Mouse (Mus musculus) bone marrow macrophage, adult 2 months (primary cell): ENCODE data around the gene Plekhg1.

ENCODE experiments used
- CTCF ChIP-seq: IDR thresholded peaks from 2 replicates; pipeline ENCODE4 v1.5.1; 2012; ENCODE audit warnings: low read depth, mild to moderate bottlenecking, low read length, moderate library complexity
- POLR2A ChIP-seq: IDR thresholded peaks from 2 replicates; pipeline ENCODE4 v1.6.1; 2012; ENCODE audit warnings: mild to moderate bottlenecking, low read depth, low read length, borderline replicate concordance

DNA sequence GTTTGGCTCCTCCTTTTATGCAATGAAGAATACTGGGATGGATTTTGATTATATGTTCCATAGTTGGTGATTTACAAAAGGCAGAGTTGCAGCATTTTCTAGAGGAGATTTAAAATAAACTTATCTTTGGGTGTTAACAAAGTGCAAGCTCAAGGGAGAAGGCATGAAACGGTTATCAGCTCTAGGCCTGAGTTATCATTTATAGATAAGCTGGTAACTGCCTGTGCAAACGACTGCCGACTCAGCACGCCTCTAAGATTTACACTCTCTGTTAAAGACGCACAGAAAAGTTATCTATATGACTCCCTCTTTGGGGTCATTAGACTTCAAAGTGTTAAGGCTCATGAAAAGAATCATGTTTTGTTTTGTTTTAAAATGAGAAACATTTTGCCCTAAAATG is 46.8 kb downstream of the Plekhg1 start:
- no peak for TF ChIP-seq CTCF
- TF ChIP-seq POLR2A: no peak
